Mouse (Mus musculus): Measurements from ENCODE around the gene Gpr146. TPM values are rescaled to one million over a fixed set of nuclear protein-coding genes. Genes with fewer than 3 reads are reported as not detected.

Gpr146 gene
- polyA plus RNA-seq, 1 experiment: 15.2 TPM

Other genes with a start within 250 kb of the Gpr146 start
- 752 and 764 TPM in 2 replicates for gene Prkar1b, start 227.7 kb upstream of the Gpr146 start, polyA plus RNA-seq (2012; rRNA removed)
- 7.0 and 7.2 TPM in 2 replicates for gene Dnaaf5, start 227.5 kb upstream of the Gpr146 start, polyA plus RNA-seq (2012; rRNA removed)
- 102 and 115 TPM in 2 replicates for gene Sun1, start 177.1 kb upstream of the Gpr146 start, polyA plus RNA-seq (2012; rRNA removed)
- 81.8 and 91.6 TPM in 2 replicates for gene Get4, start 125.4 kb upstream of the Gpr146 start, polyA plus RNA-seq (2012; rRNA removed)
- gene Adap1, start 52.1 kb upstream of the Gpr146 start, polyA plus RNA-seq (2012; rRNA removed): 178 and 201 TPM in 2 replicates
- 93.5 and 97.3 TPM in 2 replicates for gene Cox19, start 26.3 kb upstream of the Gpr146 start, polyA plus RNA-seq (2012; rRNA removed)
- gene Cyp2w1, start 25.1 kb upstream of the Gpr146 start, polyA plus RNA-seq (2012; rRNA removed): not detected in 2 replicates
- 0.42 and 0.44 TPM in 2 replicates for gene C130050O18Rik, start 27.6 kb downstream of the Gpr146 start, polyA plus RNA-seq (2012; rRNA removed)
- 4.7 and 5.7 TPM in 2 replicates for gene Gper1, start 45.5 kb downstream of the Gpr146 start, polyA plus RNA-seq (2012; rRNA removed)
- 13.6 and 14.7 TPM in 2 replicates for gene 3110082I17Rik, start 82.8 kb downstream of the Gpr146 start, polyA plus RNA-seq (2012; rRNA removed)
- 45.4 and 49.0 TPM in 2 replicates for gene Zfand2a, start 106.9 kb downstream of the Gpr146 start, polyA plus RNA-seq (2012; rRNA removed)
- gene Uncx, start 165.8 kb downstream of the Gpr146 start, polyA plus RNA-seq (2012; rRNA removed): 0.08 and 0.44 TPM in 2 replicates